Mouse (Mus musculus) small intestine, adult 2 months (tissue): ENCODE measurements around the gene Ahcyl1.

Experiments used
- CTCF ChIP-seq: fragments of 200-500 bp; IDR thresholded peaks from 2 replicates; pipeline ENCODE4 v1.5.1; 2012; ENCODE audit warnings: low read depth, mild to moderate bottlenecking, control low read depth, inconsistent platforms, low read length, moderate library complexity, mixed read lengths; ENCODE audit not compliant: insufficient replicate concordance, insufficient read length; ENCODE audit errors: extremely low read depth
- POLR2A ChIP-seq: fragments of 200-500 bp; IDR thresholded peaks from 2 replicates; pipeline ENCODE4 v1.6.1; 2012; ENCODE audit warnings: low read depth, mild to moderate bottlenecking, control low read depth, inconsistent platforms, low read length, moderate library complexity

DNA sequence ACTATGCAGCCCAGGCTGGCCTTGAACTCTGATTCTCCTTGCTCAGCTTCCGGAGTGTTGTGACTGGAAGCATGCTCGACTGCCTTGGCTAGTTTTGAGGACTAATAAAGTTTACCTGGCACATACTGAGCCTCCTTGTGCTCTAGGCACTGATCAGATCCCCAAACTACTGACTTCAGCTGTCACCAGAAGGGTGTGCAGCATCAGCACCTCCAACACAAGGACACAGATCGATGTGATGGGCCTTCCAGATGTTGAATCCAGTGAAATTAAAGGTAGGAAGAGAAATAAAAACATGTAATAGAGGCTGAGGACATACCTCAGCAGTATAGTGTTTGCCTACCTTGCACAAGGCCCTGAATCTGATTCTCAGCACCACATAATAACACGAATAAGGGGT, 66.9 kb downstream of the Ahcyl1 start:
- TF ChIP-seq CTCF (no peak), POLR2A (no peak)
